Mouse (Mus musculus) embryonic facial prominence, embryonic 10.5 days (tissue): ENCODE measurements around the gene Dmrt2. TPM values are rescaled to one million over a fixed set of nuclear protein-coding genes. Genes with fewer than 3 reads are reported as not detected.

ENCODE experiments used
- DNase-seq: peaks from one replicate; pipeline ENCODE4 v3.0.0-alpha.2; 2017; ENCODE audit warnings: low spot score
- H3K27ac ChIP-seq: fragments of 300-500 bp; sonication (generic); replicated peaks from 2 replicates; pipeline ENCODE4 v1.5.1; 2016; ENCODE audit warnings: mild to moderate bottlenecking
- H3K27me3 ChIP-seq: fragments of 300-500 bp; sonication (generic); replicated peaks from 2 replicates; pipeline ENCODE4 v1.6.1; 2016; ENCODE audit warnings: low read depth, mild to moderate bottlenecking; ENCODE audit not compliant: poor library complexity, severe bottlenecking
- H3K36me3 ChIP-seq: fragments of 300-500 bp; sonication (generic); replicated peaks from 2 replicates; pipeline ENCODE4 v1.6.1; 2016; ENCODE audit warnings: mild to moderate bottlenecking, moderate library complexity
- H3K4me1 ChIP-seq: fragments of 300-500 bp; sonication (generic); 2 replicates; pipeline ENCODE4 v1.6.1; 2016
- H3K4me3 ChIP-seq: fragments of 300-500 bp; sonication (generic); 2 replicates; pipeline ENCODE4 v1.5.1; 2016; ENCODE audit warnings: mild to moderate bottlenecking, moderate library complexity
- H3K9me3 ChIP-seq: fragments of 300-500 bp; sonication (generic); 2 replicates; pipeline ENCODE4 v1.6.1; 2016; ENCODE audit warnings: mild to moderate bottlenecking
- WGBS: fragments of 180-500 bp; shearing (Covaris S2); methylation state at CpG from one replicate; pipeline ENCODE4 v1.1.7; 2016; 5-methylcytosine and 5-hydroxymethylcytosine counted together
- polyA plus RNA-seq: library from polyadenylated mRNA; unstranded; fragments of >200 nt; fragmentation: Nextera tagmentation; extraction: Ambion mirVana; gene quantifications from 2 replicates; pipeline ENCODE4 v1.2.1, GENCODE M21; 2016

The Dmrt2 gene
- polyA plus RNA-seq, 1 experiment from 2014 or later: 1.6 TPM

DNA sequence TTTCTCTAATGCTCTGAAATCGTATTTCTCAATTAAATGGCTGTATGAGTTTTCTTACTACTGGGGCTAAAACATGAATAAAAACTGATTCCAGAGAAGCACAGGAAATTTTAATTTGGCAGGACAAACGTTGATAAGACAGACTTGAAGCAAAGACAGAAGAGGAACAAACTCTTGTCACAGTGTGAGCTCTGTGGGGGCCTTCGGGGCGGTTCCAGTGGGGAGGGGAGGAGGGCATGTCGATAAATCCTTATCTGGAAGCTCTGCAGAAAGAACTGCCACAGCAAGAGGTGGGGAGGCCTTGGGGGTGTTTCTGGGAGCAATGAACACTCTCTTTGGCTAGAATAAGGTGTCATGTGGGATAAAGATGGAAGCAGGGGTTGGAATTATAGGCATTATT is 50.4 kb downstream of the Dmrt2 start:
- H3K27ac ChIP-seq: no peak overlapping the region
- no peaks in the 10 kb centered on the region for H3K27me3 ChIP-seq
- no peak for DNase-seq
- H3K4me1 ChIP-seq: no peaks in the 10 kb centered on the region
- no peak overlapping the region for H3K4me3 ChIP-seq
- H3K36me3 ChIP-seq: no peaks in the 10 kb centered on the region
- 52% methylated on average over 5 of the region's 5 CpGs for WGBS
- no peaks in the 10 kb centered on the region for H3K9me3 ChIP-seq

Other genes starting within 250 kb of the Dmrt2 start
- 0.20 and 0.23 TPM in 2 replicates for gene Dmrt1, start 166.8 kb upstream of the Dmrt2 start, polyA plus RNA-seq
- gene Dmrt3, start 62.1 kb upstream of the Dmrt2 start, polyA plus RNA-seq: 1.7 and 2.1 TPM in 2 replicates